Mouse (Mus musculus) right cerebral cortex, postnatal 10 days (tissue): ENCODE data around the gene Atp2a1.
"Not testable (repeated sequence)": the region's sequence is repeated elsewhere in the genome, so short reads cannot be mapped to it uniquely, and the experiment has no call there.

Experiments
- DNase-seq, 2 experiments: peaks; one replicate each; pipeline ENCODE4 v3.0.0; 2021; ENCODE audit warnings: low spot score in 2 of 2

Atp2a1 gene

DNA sequence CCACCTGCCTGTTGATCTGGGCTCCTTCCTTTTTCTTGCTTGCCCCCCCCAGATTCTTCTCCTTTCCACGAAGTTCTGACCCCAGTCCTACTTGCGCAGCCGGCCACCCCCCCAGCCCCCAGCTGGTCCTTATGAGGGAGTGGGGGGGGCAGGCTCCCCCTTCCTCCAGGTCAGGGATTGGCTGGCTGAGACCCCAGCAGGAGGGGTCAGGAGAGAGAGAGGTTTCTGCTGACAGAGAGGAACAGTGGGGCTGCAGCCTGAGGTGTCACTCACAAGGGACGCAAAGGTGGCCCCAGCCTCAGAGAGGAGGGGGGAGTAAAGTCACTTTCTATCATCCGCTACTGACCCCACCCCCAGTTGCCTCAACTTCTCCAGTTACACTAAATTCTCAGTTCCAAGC is at the start of gene Atp2a1:
TSS of gene Atp2a1 (minus strand) at position 105 of the 400 bp plus-strand sequence.
- no peak for DNase-seq

DNA sequence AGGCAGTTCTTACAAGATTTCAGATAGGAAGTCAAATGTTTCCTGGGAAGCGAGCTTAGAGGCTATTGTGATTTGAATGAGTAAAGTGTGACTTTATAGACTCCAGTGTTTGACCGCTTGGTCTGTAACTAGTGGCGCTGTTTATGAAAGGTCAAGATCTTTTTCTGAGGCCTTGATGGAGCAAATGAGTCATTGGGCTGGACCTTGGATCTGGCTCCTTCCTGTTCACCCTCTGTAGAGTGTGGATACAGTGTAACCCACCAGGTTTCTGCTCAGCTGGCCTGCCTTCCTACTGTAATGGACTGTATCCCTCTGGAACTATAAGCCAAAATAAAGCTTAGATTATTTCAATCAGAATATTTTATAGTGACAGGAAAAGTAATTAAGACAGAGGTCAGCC is 48.4 kb upstream of the Atp2a1 start:
- peak in 1 of 2 experiments; percentile 3 for DNase-seq

DNA sequence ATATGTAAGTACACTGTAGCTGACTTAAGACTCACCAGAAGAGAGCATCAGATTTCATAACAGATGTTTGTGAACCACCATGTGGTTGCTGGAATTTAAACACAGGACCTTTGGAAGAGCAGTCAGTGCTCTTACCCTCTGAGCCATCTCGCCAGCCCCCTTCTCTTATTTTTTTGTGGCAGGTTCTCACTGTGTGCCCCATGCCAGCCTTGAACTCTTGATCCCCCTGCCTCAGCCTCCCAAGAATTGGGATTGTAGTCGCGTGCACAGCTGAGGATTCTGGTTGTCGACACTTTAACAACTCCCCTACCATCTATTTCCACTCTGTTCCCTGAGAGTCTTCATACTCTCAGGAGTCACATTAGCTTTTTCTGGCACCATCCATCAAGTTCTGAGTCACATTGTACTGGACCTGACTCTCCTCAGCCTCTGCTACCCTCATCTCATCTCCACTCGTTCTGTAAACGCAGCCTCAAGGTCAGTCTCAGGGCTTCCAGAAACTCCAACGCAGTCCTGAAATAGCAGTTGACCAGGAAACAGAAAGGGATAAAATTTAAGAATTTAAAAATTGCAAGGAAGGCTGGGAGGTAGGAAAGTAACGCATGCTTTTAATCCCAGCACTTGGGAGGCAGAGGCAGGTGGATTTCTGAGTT is 44.3 kb upstream of the Atp2a1 start:
- peak in 1 of 2 experiments; percentile 13 for DNase-seq

DNA sequence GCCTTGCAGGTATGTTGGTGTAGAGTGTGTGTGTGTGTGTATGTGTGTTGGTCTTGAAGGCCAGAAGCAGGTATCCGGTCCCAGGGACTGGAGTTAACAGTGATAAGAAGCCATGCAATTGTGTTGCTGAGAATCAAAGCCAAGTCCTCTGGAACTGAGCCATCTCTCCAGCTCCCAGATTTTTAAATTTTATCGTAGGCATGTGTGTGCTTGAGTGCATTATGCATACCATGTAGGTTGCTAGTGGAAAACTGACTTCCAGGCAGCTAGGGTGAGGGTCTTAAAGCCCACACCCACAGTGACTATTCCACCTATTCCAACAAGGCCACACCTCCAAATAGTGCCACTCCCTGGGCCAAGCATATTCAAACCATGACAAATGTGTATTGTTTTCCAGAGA is 42.0 kb upstream of the Atp2a1 start:
- peak in 1 of 2 experiments; percentile 38 for DNase-seq

DNA sequence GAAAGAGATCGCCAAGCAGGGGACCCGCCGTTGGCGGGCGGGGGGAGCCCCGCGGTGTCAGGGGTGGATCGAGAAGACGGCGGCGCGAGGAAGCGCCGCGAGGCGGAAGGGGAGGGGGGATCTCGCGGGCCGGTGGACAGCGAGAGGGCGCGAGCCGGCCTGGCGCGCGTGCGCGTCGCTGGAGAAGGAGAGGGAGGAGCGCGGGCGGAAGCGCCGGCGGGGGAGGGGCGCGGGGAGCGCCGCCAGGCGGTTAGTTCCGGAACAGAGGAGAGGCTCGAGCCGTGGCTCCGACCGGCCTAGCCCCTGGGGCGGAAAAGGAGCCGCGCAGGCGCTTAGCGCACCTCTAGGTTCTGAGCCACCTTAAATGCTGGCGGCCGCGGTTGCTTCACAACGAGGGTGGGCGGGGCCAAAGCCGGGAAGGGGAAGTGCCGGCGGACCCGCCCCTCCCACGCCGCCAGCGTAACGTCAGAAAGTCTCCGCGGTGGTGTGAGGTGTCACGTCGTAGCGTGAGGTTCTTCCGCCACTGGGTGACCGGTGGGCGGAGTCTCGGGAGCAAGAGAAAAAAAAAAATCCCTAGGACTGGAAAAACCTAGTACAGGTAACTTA is 40.5 kb upstream of the Atp2a1 start, which contains the start of gene Atxn2l:
TSS of gene Atxn2l (minus strand) at position 165 of the 606 bp plus-strand sequence.
- peak; percentile 99 for DNase-seq

GRCm38 (mm10) chr7:126502751-126503150 is 39.8 kb upstream of the Atp2a1 start:
- no peak for DNase-seq

DNA sequence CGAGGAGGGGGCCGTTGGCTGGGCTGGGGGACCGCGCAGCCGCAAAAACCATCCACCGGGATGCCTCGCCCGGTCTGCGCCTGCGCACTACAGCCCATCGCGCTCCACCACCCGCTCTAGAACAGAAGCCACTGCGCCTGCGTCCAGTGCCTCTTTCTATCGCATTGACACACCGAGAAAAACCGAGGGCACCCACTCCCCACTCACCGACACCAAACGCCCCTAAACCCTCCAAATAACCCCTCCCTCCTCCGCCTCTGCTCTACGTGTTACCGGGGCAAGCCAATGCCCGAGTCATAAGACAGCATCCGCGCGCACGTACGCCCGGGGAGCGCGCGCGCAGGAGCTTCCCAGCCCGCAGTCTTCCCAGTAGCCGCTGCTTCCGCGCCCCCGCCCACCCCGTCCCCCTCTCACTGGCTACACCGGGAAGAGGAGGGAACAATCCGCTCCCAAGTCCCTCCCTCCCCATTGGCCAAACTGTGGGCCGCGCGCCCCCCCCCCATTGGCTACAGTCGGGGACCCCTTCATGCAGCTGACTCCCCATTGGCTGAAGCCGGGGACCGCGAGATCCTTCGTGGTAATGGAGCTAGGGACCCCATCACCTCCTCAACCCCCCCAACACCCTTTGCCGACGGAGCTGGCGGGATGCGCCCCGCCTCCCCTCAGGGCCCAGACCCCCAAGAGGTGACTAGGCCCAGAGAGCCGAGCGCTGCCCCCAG is 39.3 kb upstream of the Atp2a1 start:
- peak; percentile 97 to 98 for DNase-seq

DNA sequence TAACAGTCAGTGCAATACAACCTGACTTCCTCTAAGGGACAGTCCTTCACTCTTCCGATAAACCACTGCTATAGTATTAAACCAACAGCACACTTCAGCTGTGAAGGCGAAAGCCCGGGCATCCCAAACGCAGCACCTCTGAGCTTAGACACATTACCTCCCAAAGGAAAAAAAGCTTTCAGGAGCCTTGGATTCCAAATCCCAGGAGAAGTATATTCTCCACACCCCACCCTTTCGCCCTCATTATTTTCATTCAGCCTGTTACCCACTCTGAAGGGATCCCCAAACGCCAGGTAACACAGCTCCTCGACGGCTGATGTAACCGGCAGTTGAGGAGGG is 38.7 kb upstream of the Atp2a1 start:
- no peak for DNase-seq

- DNase-seq, result no peak
These were observed 36.5 kb upstream of the Atp2a1 start for GRCm38 (mm10) chr7:126499416-126499815.

DNA sequence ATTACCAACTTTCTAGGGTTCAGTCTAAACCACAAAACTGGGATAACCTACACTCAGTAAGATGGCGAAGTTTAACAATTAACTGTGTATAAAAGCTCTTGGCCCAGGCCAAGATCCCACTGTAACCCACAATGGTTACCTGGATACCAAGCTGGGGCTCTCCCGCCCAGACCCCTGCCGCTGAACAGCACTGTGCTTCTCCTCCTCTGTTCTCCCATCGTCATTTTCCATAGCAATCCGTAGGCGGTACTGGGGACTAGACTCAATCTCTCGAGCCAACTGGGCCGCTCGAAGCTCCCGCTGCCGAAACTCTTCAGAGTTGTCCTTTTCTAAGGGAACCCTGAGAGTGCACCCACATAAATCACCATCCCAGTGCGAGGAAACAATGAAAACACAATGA is 35.1 kb upstream of the Atp2a1 start:
- no peak for DNase-seq

- no peak for DNase-seq
These were observed 33.6 kb upstream of the Atp2a1 start for GRCm38 (mm10) chr7:126496475-126496874.

DNA sequence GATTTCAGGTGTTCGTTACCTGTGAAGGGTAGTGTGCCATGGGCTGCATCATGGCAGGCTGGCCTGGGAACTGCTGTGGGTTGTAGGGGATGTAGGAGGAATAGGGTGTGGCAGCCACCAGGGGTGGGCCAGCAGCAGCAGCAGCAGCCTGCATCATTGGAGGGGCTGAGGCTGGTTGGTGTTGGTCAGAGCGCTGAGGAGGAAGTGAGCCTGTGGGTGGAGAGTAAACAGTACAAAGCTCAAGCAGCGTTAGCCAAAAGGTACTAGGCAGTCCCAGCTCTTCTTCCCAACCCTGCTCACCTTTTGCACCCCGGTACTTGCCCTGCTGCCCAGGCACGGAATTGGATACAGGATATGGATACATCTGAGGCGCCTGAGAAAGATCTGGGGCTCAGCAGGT is 31.2 kb upstream of the Atp2a1 start:
- DNase-seq, result no peak

DNA sequence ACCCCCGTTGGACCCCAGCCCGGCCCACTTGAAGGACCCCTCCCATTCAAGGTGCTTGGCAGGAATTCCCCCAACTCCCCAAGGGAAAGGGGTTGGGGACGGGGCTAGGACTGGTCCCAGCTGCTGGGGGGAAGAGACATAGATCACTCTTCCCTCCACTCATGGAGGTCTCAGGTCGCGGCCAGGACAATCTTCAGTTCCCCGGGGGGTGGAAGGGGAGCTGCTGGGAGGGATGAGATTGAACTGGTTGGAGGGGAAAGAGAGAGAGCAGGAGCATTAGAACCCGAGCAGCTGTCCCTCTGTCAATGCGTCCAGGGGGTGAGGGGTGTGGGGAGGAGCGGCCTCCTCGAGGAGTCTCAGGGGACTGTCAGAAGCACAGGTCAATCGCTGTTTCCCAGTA is 29.1 kb upstream of the Atp2a1 start:
- no peak for DNase-seq

DNA sequence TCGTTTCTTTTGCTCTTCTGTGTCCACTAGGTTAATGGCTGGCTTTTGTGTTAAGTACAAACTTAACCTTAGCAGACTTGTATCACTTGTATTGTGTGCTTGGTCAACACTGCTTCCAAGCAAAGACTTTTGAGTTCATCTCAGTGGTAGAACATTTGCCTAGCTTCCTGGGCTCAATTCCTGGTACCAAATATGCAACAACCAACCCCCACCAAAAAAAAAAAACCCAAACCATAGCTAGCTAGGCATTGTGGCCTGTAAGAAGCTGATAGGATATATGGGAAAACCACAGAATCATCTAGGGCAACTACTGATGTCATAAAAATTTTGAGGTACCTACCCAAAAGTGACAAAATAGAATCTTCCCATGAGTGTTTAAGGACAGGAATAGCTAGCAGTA is 28.1 kb upstream of the Atp2a1 start:
- DNase-seq, result no peak

- DNase-seq, result not testable (repeated sequence)
These were observed 24.9 kb upstream of the Atp2a1 start for GRCm38 (mm10) chr7:126487617-126488385.

- DNase-seq, result peak; percentile 98 to 99
These were observed 24.2 kb upstream of the Atp2a1 start, which contains the start of gene Tufm for GRCm38 (mm10) chr7:126487052-126487483. Gene Tufm (plus strand): TSS chr7:126487361.

- peak in 1 of 2 experiments; percentile 79 for DNase-seq
These were observed 19.5 kb upstream of the Atp2a1 start for GRCm38 (mm10) chr7:126482392-126482871.

DNA sequence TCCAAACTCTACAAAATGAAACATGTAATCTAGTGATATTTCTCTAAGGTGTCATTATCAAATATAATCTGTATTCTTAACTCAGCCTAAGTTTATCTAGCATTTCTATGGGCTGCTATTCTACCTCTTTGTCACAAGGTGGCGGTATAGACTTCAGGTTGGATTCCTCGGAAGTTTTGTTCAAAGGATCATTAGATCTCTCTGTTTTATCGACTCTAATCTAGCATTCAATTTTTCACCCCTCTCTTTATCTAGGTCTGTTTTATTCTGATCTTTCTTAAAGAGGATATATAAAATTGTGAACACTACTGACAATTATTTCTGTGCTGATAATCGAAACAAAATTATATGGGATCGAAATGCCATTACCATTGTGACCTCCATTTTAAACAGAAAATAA is 18.8 kb upstream of the Atp2a1 start:
- no peak for DNase-seq

GRCm38 (mm10) chr7:126474993-126475581 is 12.2 kb upstream of the Atp2a1 start, which contains the start of gene Sh2b1:
Gene Sh2b1 (minus strand): TSS chr7:126475424.
- DNase-seq, result peak; percentile 94 to 95

GRCm38 (mm10) chr7:126474486-126474955 is 11.6 kb upstream of the Atp2a1 start:
- no peak for DNase-seq

GRCm38 (mm10) chr7:126473470-126474086 is 10.7 kb upstream of the Atp2a1 start:
- DNase-seq, result no peak
